Mouse (Mus musculus) embryonic facial prominence, embryonic 15.5 days (tissue): ENCODE measurements at regions not wholly inside any gene's neighbourhood (a gene's known extent, or its start where the extent isn't known, plus 50 kb on each side); places are given as distances from the start of the nearest gene placed in this dataset.

ENCODE experiments used
- ATAC-seq: fragments of 200-750 bp; cut with Nextera tagmentation; 2 replicates; pipeline ENCODE4 v1.8.0; 2017; ENCODE audit warnings: low read depth, moderate TSS enrichment; ENCODE audit not compliant: insufficient number of reproducible peaks, low FRiP score, low TSS enrichment
- H3K27ac ChIP-seq: fragments of 300-500 bp; sonication (generic); replicated peaks from 2 replicates; pipeline ENCODE4 v1.5.1; 2015; ENCODE audit warnings: mild to moderate bottlenecking, inconsistent platforms
- H3K27me3 ChIP-seq: fragments of 300-500 bp; sonication (generic); 2 replicates; pipeline ENCODE4 v1.6.1; 2015; ENCODE audit warnings: inconsistent platforms
- H3K36me3 ChIP-seq: fragments of 300-500 bp; sonication (generic); 2 replicates; pipeline ENCODE4 v1.6.1; 2015; ENCODE audit warnings: mild to moderate bottlenecking, inconsistent platforms
- H3K4me1 ChIP-seq: fragments of 300-500 bp; sonication (generic); 2 replicates; pipeline ENCODE4 v1.6.1; 2015; ENCODE audit warnings: inconsistent platforms
- H3K4me2 ChIP-seq: fragments of 300-500 bp; sonication (generic); replicated peaks from 2 replicates; pipeline ENCODE4 v1.6.1; 2015; ENCODE audit warnings: mild to moderate bottlenecking, inconsistent platforms
- H3K4me3 ChIP-seq: fragments of 300-500 bp; sonication (generic); replicated peaks from 2 replicates; pipeline ENCODE4 v1.5.1; 2015; ENCODE audit warnings: mild to moderate bottlenecking, inconsistent platforms
- H3K9ac ChIP-seq: fragments of 300-500 bp; sonication (generic); 2 replicates; pipeline ENCODE4 v1.6.1; 2015; ENCODE audit warnings: inconsistent platforms
- H3K9me3 ChIP-seq: fragments of 300-500 bp; sonication (generic); replicated peaks from 2 replicates; pipeline ENCODE4 v1.6.1; 2016; ENCODE audit warnings: inconsistent platforms
- WGBS: fragments of 180-500 bp; shearing (Covaris S2); methylation state at CpG from one replicate; pipeline ENCODE4 v1.1.7; 2015; 5-methylcytosine and 5-hydroxymethylcytosine counted together

- no peaks in the 10 kb centered on the region for H3K4me1 ChIP-seq
- H3K4me3 ChIP-seq, result no peak overlapping the region
- no peaks in the 10 kb centered on the region for H3K27me3 ChIP-seq
- no peak overlapping the region for H3K27ac ChIP-seq
- no peaks in the 10 kb centered on the region for H3K9me3 ChIP-seq
- H3K9ac ChIP-seq, result no peak overlapping the region
- H3K36me3 ChIP-seq, result no peaks in the 10 kb centered on the region
- WGBS, result 62% methylated on average over 2 of the region's 2 CpGs
- H3K4me2 ChIP-seq, result no peak overlapping the region
- no peak for ATAC-seq
Observed at GRCm38 (mm10) chr5:4594562-4594961, 163.3 kb downstream of the Fzd1 start.

GRCm38 (mm10) chr5:4593638-4594381 lies 164.0 kb downstream of the Fzd1 start:
- Histone ChIP-seq H3K9me3 (no peaks in the 10 kb centered on the region), H3K27me3 (no peaks in the 10 kb centered on the region), H3K9ac (no peak overlapping the region), H3K4me1 (no peaks in the 10 kb centered on the region), H3K4me3 (no peak overlapping the region), H3K27ac (no peak overlapping the region), H3K4me2 (no peak overlapping the region), H3K36me3 (no peaks in the 10 kb centered on the region)
- ATAC-seq, result no peak
- 63% methylated on average over 5 of the region's 5 CpGs for WGBS

- 76% methylated on average over 1 of the region's 1 CpGs for WGBS
- no peaks in the 10 kb centered on the region for H3K9me3 ChIP-seq
- H3K36me3 ChIP-seq, result no peaks in the 10 kb centered on the region
- no peak overlapping the region for H3K9ac ChIP-seq
- H3K4me3 ChIP-seq, result no peak overlapping the region
- no peak overlapping the region for H3K27ac ChIP-seq
- ATAC-seq, result no peak
- no peaks in the 10 kb centered on the region for H3K27me3 ChIP-seq
- H3K4me2 ChIP-seq, result no peak overlapping the region
- no peaks in the 10 kb centered on the region for H3K4me1 ChIP-seq
Observed at GRCm38 (mm10) chr5:4591721-4592120, 166.1 kb downstream of the Fzd1 start.

- H3K27ac ChIP-seq, result no peak overlapping the region
- H3K27me3 ChIP-seq, result no peaks in the 10 kb centered on the region
- H3K9ac ChIP-seq, result no peak overlapping the region
- no peak overlapping the region for H3K4me3 ChIP-seq
- 87% methylated on average over 1 of the region's 1 CpGs for WGBS
- no peaks in the 10 kb centered on the region for H3K4me1 ChIP-seq
- H3K36me3 ChIP-seq, result no peaks in the 10 kb centered on the region
- H3K4me2 ChIP-seq, result no peak overlapping the region
- no peak for ATAC-seq
- H3K9me3 ChIP-seq, result no peaks in the 10 kb centered on the region
Observed at GRCm38 (mm10) chr5:4582702-4583475, 174.9 kb downstream of the Fzd1 start.

- no peaks in the 10 kb centered on the region for H3K4me1 ChIP-seq
- no peak for ATAC-seq
- no peak overlapping the region for H3K9ac ChIP-seq
- no peaks in the 10 kb centered on the region for H3K27me3 ChIP-seq
- no peak overlapping the region for H3K27ac ChIP-seq
- no peaks in the 10 kb centered on the region for H3K9me3 ChIP-seq
- H3K36me3 ChIP-seq, result no peaks in the 10 kb centered on the region
- H3K4me3 ChIP-seq, result no peak overlapping the region
- no peak overlapping the region for H3K4me2 ChIP-seq
- WGBS, result 81% methylated on average over 8 of the region's 8 CpGs
Observed at GRCm38 (mm10) chr5:4580185-4580839, 177.5 kb downstream of the Fzd1 start.

- 35% methylated on average over 3 of the region's 3 CpGs for WGBS
Observed at GRCm38 (mm10) chr5:4578856-4579255, 179.0 kb downstream of the Fzd1 start.

GRCm38 (mm10) chr5:4577179-4577578 lies 180.7 kb downstream of the Fzd1 start:
- 81% methylated on average over 6 of the region's 6 CpGs for WGBS
- no peak for ATAC-seq

More at GRCm38 (mm10) chr5:4578856-4579255, 179.0 kb downstream of the Fzd1 start:
- Histone ChIP-seq H3K4me2 (no peak overlapping the region), H3K9me3 (no peaks in the 10 kb centered on the region), H3K9ac (no peak overlapping the region), H3K27ac (no peak overlapping the region), H3K36me3 (no peaks in the 10 kb centered on the region), H3K4me1 (no peaks in the 10 kb centered on the region), H3K27me3 (no peaks in the 10 kb centered on the region), H3K4me3 (no peak overlapping the region)
- no peak for ATAC-seq

GRCm38 (mm10) chr5:4563862-4564261 lies 194.0 kb downstream of the Fzd1 start:
- Histone ChIP-seq H3K9ac (no peak overlapping the region), H3K4me3 (no peak overlapping the region), H3K27ac (no peak overlapping the region), H3K4me2 (no peak overlapping the region), H3K4me1 (0 out of 2 replicates have a peak, but pooled peaks cover 3% of the 10 kb centered on the region), H3K27me3 (no peaks in the 10 kb centered on the region), H3K36me3 (no peaks in the 10 kb centered on the region), H3K9me3 (no peaks in the 10 kb centered on the region)
- 84% methylated on average over 6 of the region's 6 CpGs for WGBS
- no peak for ATAC-seq

More at GRCm38 (mm10) chr5:4577179-4577578, 180.7 kb downstream of the Fzd1 start:
- no peaks in the 10 kb centered on the region for H3K27me3 ChIP-seq
- H3K36me3 ChIP-seq, result no peaks in the 10 kb centered on the region
- H3K4me3 ChIP-seq, result no peak overlapping the region
- H3K9ac ChIP-seq, result no peak overlapping the region
- no peaks in the 10 kb centered on the region for H3K9me3 ChIP-seq
- no peak overlapping the region for H3K4me2 ChIP-seq
- no peak overlapping the region for H3K27ac ChIP-seq
- H3K4me1 ChIP-seq, result no peaks in the 10 kb centered on the region

- Histone ChIP-seq H3K27me3 (no peaks in the 10 kb centered on the region), H3K9me3 (no peaks in the 10 kb centered on the region), H3K4me1 (0 out of 2 replicates have a peak, but pooled peaks cover 3% of the 10 kb centered on the region), H3K4me3 (no peak overlapping the region), H3K9ac (no peak overlapping the region), H3K36me3 (no peaks in the 10 kb centered on the region), H3K4me2 (no peak overlapping the region), H3K27ac (no peak overlapping the region)
- ATAC-seq, result no peak
- 73% methylated on average over 8 of the region's 8 CpGs for WGBS
Observed at GRCm38 (mm10) chr5:4561661-4562060, 196.2 kb downstream of the Fzd1 start.

- no peaks in the 10 kb centered on the region for H3K36me3 ChIP-seq
- ATAC-seq, result no peak
- 0 out of 2 replicates have a peak, but pooled peaks cover 3% of the 10 kb centered on the region for H3K4me1 ChIP-seq
- H3K4me2 ChIP-seq, result no peak overlapping the region
- H3K27ac ChIP-seq, result no peak overlapping the region
- H3K9me3 ChIP-seq, result no peaks in the 10 kb centered on the region
- 64% methylated on average over 4 of the region's 4 CpGs for WGBS
- no peak overlapping the region for H3K4me3 ChIP-seq
- no peak overlapping the region for H3K9ac ChIP-seq
- no peaks in the 10 kb centered on the region for H3K27me3 ChIP-seq
Observed at GRCm38 (mm10) chr5:4561139-4561470, 196.7 kb downstream of the Fzd1 start.

- H3K4me1 ChIP-seq, result 0 out of 2 replicates have a peak, but pooled peaks cover 3% of the 10 kb centered on the region
- no peak overlapping the region for H3K4me3 ChIP-seq
- no peak for ATAC-seq
- no peak overlapping the region for H3K27ac ChIP-seq
- WGBS, result 53% methylated on average over 7 of the region's 7 CpGs
- H3K36me3 ChIP-seq, result no peaks in the 10 kb centered on the region
- no peaks in the 10 kb centered on the region for H3K9me3 ChIP-seq
- H3K9ac ChIP-seq, result no peak overlapping the region
- no peak overlapping the region for H3K4me2 ChIP-seq
- no peaks in the 10 kb centered on the region for H3K27me3 ChIP-seq
Observed at GRCm38 (mm10) chr5:4560370-4561138, 197.3 kb downstream of the Fzd1 start.
